Mouse (Mus musculus) ES-Bruce4 (cell line): ENCODE measurements at regions not wholly inside any gene's neighbourhood (a gene's known extent, or its start where the extent isn't known, plus 50 kb on each side); places are given as distances from the start of the nearest gene placed in this dataset.

Experiments used
- CTCF ChIP-seq: IDR thresholded peaks from one replicate; pipeline ENCODE4 v1.8.1; 2011; ENCODE audit warnings: low read depth, low read length
- EP300 ChIP-seq: IDR thresholded peaks from 2 replicates; pipeline ENCODE4 v1.6.1; 2011; ENCODE audit warnings: low read depth, low read length; ENCODE audit not compliant: insufficient read depth
- POLR2A ChIP-seq: IDR thresholded peaks from one replicate; pipeline ENCODE4 v1.8.1; 2011; ENCODE audit warnings: low read length; ENCODE audit not compliant: insufficient read depth

GRCm38 (mm10) chr7:58397992-58398391, 258.0 kb upstream of the Atp10a start:
- TF ChIP-seq CTCF (no peak), POLR2A (no peak), EP300 (no peak)
